Mouse (Mus musculus) lung, embryonic 15.5 days (tissue): ENCODE measurements around the gene Lrwd1. TPM values are rescaled to one million over a fixed set of nuclear protein-coding genes. Genes with fewer than 3 reads are reported as not detected.

Source experiments
- ATAC-seq: fragments of 200-750 bp; cut with Nextera tagmentation; 2 replicates; pipeline ENCODE4 v1.8.0; 2017; ENCODE audit warnings: moderate number of reproducible peaks, borderline replicate concordance; ENCODE audit not compliant: low FRiP score, low TSS enrichment; ENCODE audit errors: extremely low read depth
- H3K27ac ChIP-seq: fragments of 300-500 bp; sonication (generic); 2 replicates; pipeline ENCODE4 v1.5.1; 2015; ENCODE audit warnings: moderate library complexity, mild to moderate bottlenecking, inconsistent platforms
- H3K27me3 ChIP-seq: fragments of 300-500 bp; sonication (generic); 2 replicates; pipeline ENCODE4 v1.6.1; 2015; ENCODE audit warnings: inconsistent platforms
- H3K36me3 ChIP-seq: fragments of 300-500 bp; sonication (generic); 2 replicates; pipeline ENCODE4 v1.6.1; 2015; ENCODE audit warnings: inconsistent platforms
- H3K4me1 ChIP-seq: fragments of 300-500 bp; sonication (generic); 2 replicates; pipeline ENCODE4 v1.6.1; 2015; ENCODE audit warnings: inconsistent platforms
- H3K4me2 ChIP-seq: fragments of 300-500 bp; sonication (generic); 2 replicates; pipeline ENCODE4 v1.6.1; 2015; ENCODE audit warnings: inconsistent platforms, mild to moderate bottlenecking, moderate library complexity
- H3K4me3 ChIP-seq: fragments of 300-500 bp; sonication (generic); 2 replicates; pipeline ENCODE4 v1.5.1; 2015; ENCODE audit warnings: mild to moderate bottlenecking, inconsistent platforms
- H3K9ac ChIP-seq: fragments of 300-500 bp; sonication (generic); 2 replicates; pipeline ENCODE4 v1.6.1; 2015; ENCODE audit warnings: inconsistent platforms
- H3K9me3 ChIP-seq: fragments of 300-500 bp; sonication (generic); 2 replicates; pipeline ENCODE4 v1.6.1; 2016; ENCODE audit warnings: inconsistent platforms
- WGBS: fragments of 180-500 bp; shearing (Covaris S2); methylation state at CpG from one replicate; pipeline ENCODE4 v1.1.7; 2015; 5-methylcytosine and 5-hydroxymethylcytosine counted together
- polyA plus RNA-seq: library from polyadenylated mRNA; unstranded; fragments of >200 nt; fragmentation: Nextera tagmentation; extraction: Ambion mirVana; gene quantifications from 2 replicates; pipeline ENCODE4 v1.2.1, GENCODE M21; 2015

The Lrwd1 gene
- polyA plus RNA-seq = 36.7 and 37.5 TPM in 2 replicates

GRCm38 (mm10) chr5:136135571-136136291, at the start of gene Lrwd1, which contains the start of gene Alkbh4:
Gene Lrwd1, minus strand, starts transcription at chr5:136136074.
Gene Alkbh4, plus strand, starts transcription at chr5:136136146.
- H3K27me3 ChIP-seq = no peaks in the 10 kb centered on the region
- peaks cover 20% of the 10 kb centered on the region for H3K4me1 ChIP-seq
- peak within 1 kb of the TSS; percentile 72 for H3K4me3 ChIP-seq
- H3K4me2 ChIP-seq = peak within 1 kb of the TSS; percentile 73
- H3K9me3 ChIP-seq = no peaks in the 10 kb centered on the region
- peak; percentile 94 for ATAC-seq
- WGBS = under 1% methylated on average over 60 of the region's 60 CpGs
- H3K27ac ChIP-seq = peak within 1 kb of the TSS; percentile 74
- peaks cover 25% of the 10 kb centered on the region for H3K36me3 ChIP-seq
- peak within 1 kb of the TSS; percentile 63 for H3K9ac ChIP-seq

GRCm38 (mm10) chr5:136183766-136184165, 47.9 kb upstream of the Lrwd1 start:
- ATAC-seq = no peak
- H3K27me3 ChIP-seq = no peaks in the 10 kb centered on the region
- H3K4me1 ChIP-seq = no peaks in the 10 kb centered on the region
- WGBS = 90% methylated on average over 7 of the region's 7 CpGs
- H3K36me3 ChIP-seq = peaks cover 60% of the 10 kb centered on the region
- H3K27ac ChIP-seq = no peak overlapping the region
- no peak overlapping the region for H3K4me2 ChIP-seq
- H3K9ac ChIP-seq = no peak overlapping the region
- no peak overlapping the region for H3K4me3 ChIP-seq
- H3K9me3 ChIP-seq = no peaks in the 10 kb centered on the region

- WGBS = 82% methylated on average over 4 of the region's 4 CpGs
- Histone ChIP-seq H3K9me3 (no peaks in the 10 kb centered on the region), H3K4me1 (no peaks in the 10 kb centered on the region), H3K4me3 (no peak overlapping the region), H3K9ac (no peak overlapping the region), H3K36me3 (peaks cover 58% of the 10 kb centered on the region), H3K4me2 (no peak overlapping the region), H3K27ac (no peak overlapping the region), H3K27me3 (no peaks in the 10 kb centered on the region)
- no peak for ATAC-seq
Measured at GRCm38 (mm10) chr5:136182830-136183229, 47.0 kb upstream of the Lrwd1 start.

GRCm38 (mm10) chr5:136182049-136182448, 46.2 kb upstream of the Lrwd1 start:
- ATAC-seq = no peak
- no peaks in the 10 kb centered on the region for H3K27me3 ChIP-seq
- H3K9ac ChIP-seq = no peak overlapping the region
- no peaks in the 10 kb centered on the region for H3K4me1 ChIP-seq
- H3K4me3 ChIP-seq = no peak overlapping the region
- peaks cover 61% of the 10 kb centered on the region for H3K36me3 ChIP-seq
- WGBS = 82% methylated on average over 6 of the region's 6 CpGs
- H3K4me2 ChIP-seq = no peak overlapping the region
- no peak overlapping the region for H3K27ac ChIP-seq
- H3K9me3 ChIP-seq = no peaks in the 10 kb centered on the region

- Histone ChIP-seq H3K27me3 (no peaks in the 10 kb centered on the region), H3K36me3 (peaks cover 58% of the 10 kb centered on the region), H3K4me2 (no peak overlapping the region), H3K4me3 (no peak overlapping the region), H3K9ac (no peak overlapping the region), H3K27ac (no peak overlapping the region), H3K9me3 (no peaks in the 10 kb centered on the region), H3K4me1 (no peaks in the 10 kb centered on the region)
- 87% methylated on average over 6 of the region's 6 CpGs for WGBS
- ATAC-seq = no peak
Measured at GRCm38 (mm10) chr5:136181197-136181596, 45.3 kb upstream of the Lrwd1 start.

- ATAC-seq = no peak
- no peaks in the 10 kb centered on the region for H3K4me1 ChIP-seq
- WGBS = 73% methylated on average over 5 of the region's 5 CpGs
- H3K9me3 ChIP-seq = no peaks in the 10 kb centered on the region
- no peak overlapping the region for H3K4me2 ChIP-seq
- H3K4me3 ChIP-seq = no peak overlapping the region
- no peak overlapping the region for H3K27ac ChIP-seq
- H3K36me3 ChIP-seq = peaks cover 55% of the 10 kb centered on the region
- H3K27me3 ChIP-seq = no peaks in the 10 kb centered on the region
- H3K9ac ChIP-seq = no peak overlapping the region
Measured at GRCm38 (mm10) chr5:136179594-136179993, 43.7 kb upstream of the Lrwd1 start.

GRCm38 (mm10) chr5:136173606-136174463, 38.0 kb upstream of the Lrwd1 start:
- no peaks in the 10 kb centered on the region for H3K27me3 ChIP-seq
- peak; percentile 41; the same call in 1 of the 2 replicates for ATAC-seq
- WGBS = 14% methylated on average over 9 of the region's 9 CpGs
- H3K4me1 ChIP-seq = peaks cover 36% of the 10 kb centered on the region
- H3K27ac ChIP-seq = peak overlapping the region; percentile 95
- H3K9ac ChIP-seq = no peak overlapping the region; the same call in 1 of the 2 replicates
- no peak overlapping the region for H3K4me3 ChIP-seq
- no peaks in the 10 kb centered on the region for H3K9me3 ChIP-seq
- H3K36me3 ChIP-seq = peaks cover 15% of the 10 kb centered on the region
- peak overlapping the region; percentile 31 for H3K4me2 ChIP-seq

GRCm38 (mm10) chr5:136172939-136173338, 37.1 kb upstream of the Lrwd1 start:
- H3K9ac ChIP-seq = no peak overlapping the region
- H3K4me1 ChIP-seq = peaks cover 36% of the 10 kb centered on the region
- H3K4me2 ChIP-seq = no peak overlapping the region
- WGBS = 68% methylated on average over 9 of the region's 9 CpGs
- H3K27ac ChIP-seq = 0 out of 2 replicates have a peak overlapping the region, but pooled peaks have one; percentile 95
- H3K27me3 ChIP-seq = no peaks in the 10 kb centered on the region
- H3K4me3 ChIP-seq = no peak overlapping the region
- no peaks in the 10 kb centered on the region for H3K9me3 ChIP-seq
- ATAC-seq = no peak
- H3K36me3 ChIP-seq = peaks cover 12% of the 10 kb centered on the region

- ATAC-seq = 0 out of 2 replicates have a peak, but pooled peaks have one; percentile 2
- peak overlapping the region; percentile 56 for H3K27ac ChIP-seq
- H3K4me3 ChIP-seq = peak overlapping the region; percentile 60
- H3K27me3 ChIP-seq = no peaks in the 10 kb centered on the region
- H3K36me3 ChIP-seq = peaks cover 4% of the 10 kb centered on the region; the same call in 1 of the 2 replicates
- 27% methylated on average over 17 of the region's 17 CpGs for WGBS
- peak overlapping the region; percentile 62; the same call in 1 of the 2 replicates for H3K9ac ChIP-seq
- peak overlapping the region; percentile 97 for H3K4me2 ChIP-seq
- no peaks in the 10 kb centered on the region for H3K9me3 ChIP-seq
- H3K4me1 ChIP-seq = peaks cover 36% of the 10 kb centered on the region
Measured at GRCm38 (mm10) chr5:136171363-136172341, 35.8 kb upstream of the Lrwd1 start.

- Histone ChIP-seq H3K4me3 (peak within 1 kb of the TSS; percentile 60), H3K27me3 (no peaks in the 10 kb centered on the region), H3K9ac (peak within 1 kb of the TSS; percentile 62), H3K4me1 (peaks cover 36% of the 10 kb centered on the region), H3K9me3 (no peaks in the 10 kb centered on the region), H3K4me2 (peak within 1 kb of the TSS; percentile 97), H3K36me3 (peaks cover 4% of the 10 kb centered on the region; the same call in 1 of the 2 replicates), H3K27ac (peak within 1 kb of the TSS; percentile 56)
- 3% methylated on average over 49 of the region's 49 CpGs for WGBS
- peak; percentile 84 for ATAC-seq
Measured at GRCm38 (mm10) chr5:136170512-136171362, 34.9 kb upstream of the Lrwd1 start, which contains the start of gene Orai2. Gene Orai2, minus strand, starts transcription at chr5:136170713.
